In the genomic region with DNA sequence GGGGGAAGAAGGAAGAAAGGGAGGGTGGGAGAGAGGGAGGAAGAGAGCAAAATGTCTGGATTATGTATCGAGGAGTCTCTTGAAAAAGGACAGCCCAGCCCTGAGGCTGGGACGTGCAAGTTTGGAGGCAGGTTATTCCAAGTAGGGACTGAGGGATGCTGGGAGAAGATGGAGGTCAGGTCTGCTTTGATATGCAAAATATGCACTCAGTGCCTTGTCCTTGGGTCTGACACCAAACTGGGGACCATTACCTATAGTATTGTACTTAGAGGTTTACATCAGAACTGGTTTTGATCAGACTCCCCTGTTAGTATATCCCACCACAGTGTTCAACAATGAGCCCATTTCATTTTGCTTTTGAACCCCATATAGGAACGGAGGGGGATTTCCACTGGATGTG, we compare ENCODE assay signal across 20 mouse cellular contexts.
"Had no signal": no experiment of that assay in that cellular context is flagged by ENCODE, and none has a peak within 500 bp of the region (broad histone marks: within the 10 kb centered on the region; RNA-seq: fewer than 3 reads in every experiment).

No protein-coding gene starts in this region.

- H3K27ac ChIP-seq: lung, embryonic 15.5 days; macrophage; midbrain, embryonic 13.5 days; midbrain, embryonic 15.5 days; neural tube, embryonic 12.5 days had no signal

- H3K4me1 ChIP-seq: megakaryocyte, embryonic 14.5 days; midbrain, embryonic 15.5 days; neural tube, embryonic 12.5 days had no signal

- H3K9ac ChIP-seq: liver, postnatal 0 days; lung, embryonic 15.5 days; midbrain, embryonic 13.5 days; midbrain, embryonic 15.5 days; neural tube, embryonic 12.5 days had no signal

- H3K9me3 ChIP-seq: lung, embryonic 15.5 days; midbrain, embryonic 13.5 days; midbrain, embryonic 15.5 days; neural tube, embryonic 12.5 days had no signal

- DNase-seq: liver, postnatal 0 days; lung, adult 2 months; lung, postnatal 14 days; lung, postnatal 36 days; retina, postnatal 1 day; right cerebral cortex, adult 18-20 months; right cerebral cortex, postnatal 25 days; right cerebral cortex, postnatal 4 days; spleen, adult 18-20 months; thymus, adult 2 months; thymus, postnatal 25 days; thymus, postnatal 4 days had no signal

- H3K4me3 ChIP-seq: lung, embryonic 15.5 days; megakaryocyte, embryonic 14.5 days; midbrain, embryonic 13.5 days; midbrain, embryonic 15.5 days; neural tube, embryonic 12.5 days had no signal

- H3K27me3 ChIP-seq: lung, embryonic 15.5 days; megakaryocyte, embryonic 14.5 days; midbrain, embryonic 13.5 days; midbrain, embryonic 15.5 days; neural tube, embryonic 12.5 days had no signal

- H3K4me2 ChIP-seq: lung, embryonic 15.5 days; midbrain, embryonic 11.5 days; midbrain, embryonic 13.5 days; midbrain, embryonic 15.5 days; neural tube, embryonic 12.5 days had no signal

- ATAC-seq: liver, postnatal 0 days; lung, postnatal 0 days; midbrain, embryonic 13.5 days; midbrain, embryonic 15.5 days had no signal

- H3K36me3 ChIP-seq: lung, embryonic 15.5 days; midbrain, embryonic 13.5 days; midbrain, embryonic 15.5 days; neural tube, embryonic 12.5 days had no signal
